Mouse (Mus musculus): Measurements from ENCODE around the gene Pspc1.
A peak's percentile ranks its signal among the peaks of the same experiment; 100 is the strongest.
"Not testable (repeated sequence)": the region's sequence is repeated elsewhere in the genome, so short reads cannot be mapped to it uniquely, and the experiment has no call there.

The Pspc1 gene

GRCm38 (mm10) chr14:56778200-56778932 lies at the start of gene Pspc1:
Pspc1 (minus strand) TSS chr14:56778316.
- DNase-seq, result peak; percentile 98

- DNase-seq, result peak; percentile 28
Observed at GRCm38 (mm10) chr14:56824562-56824961, 46.4 kb upstream of the Pspc1 start.

- DNase-seq, result no peak
Observed at GRCm38 (mm10) chr14:56817616-56818015, 39.5 kb upstream of the Pspc1 start.

GRCm38 (mm10) chr14:56817131-56817530 lies 39.0 kb upstream of the Pspc1 start:
- DNase-seq, result no peak

- no peak for DNase-seq
Observed at GRCm38 (mm10) chr14:56816541-56816940, 38.4 kb upstream of the Pspc1 start.

GRCm38 (mm10) chr14:56812520-56813036 lies 34.5 kb upstream of the Pspc1 start:
- peak; percentile 96 for DNase-seq

- peak; percentile 94 for DNase-seq
Observed at GRCm38 (mm10) chr14:56811701-56812339, 33.7 kb upstream of the Pspc1 start, which contains the start of gene Zmym5. Zmym5 (minus strand) TSS chr14:56811716.

- DNase-seq, result peak; percentile 37
Observed at GRCm38 (mm10) chr14:56810781-56811690, 32.9 kb upstream of the Pspc1 start.

- peak; percentile 77 for DNase-seq
Observed at GRCm38 (mm10) chr14:56793243-56793642, 15.1 kb upstream of the Pspc1 start.

- DNase-seq, result no peak
Observed at GRCm38 (mm10) chr14:56784575-56784974, 6.5 kb upstream of the Pspc1 start.

- DNase-seq, result no peak
Observed at GRCm38 (mm10) chr14:56778933-56779300, 801 bp upstream of the Pspc1 start.

- peak; percentile 77 for DNase-seq
Observed at GRCm38 (mm10) chr14:56777360-56778136, 568 bp downstream of the Pspc1 start.

- DNase-seq, result no peak
Observed at GRCm38 (mm10) chr14:56776571-56777238, 1.4 kb downstream of the Pspc1 start.

- no peak for DNase-seq
Observed at GRCm38 (mm10) chr14:56775416-56775815, 2.7 kb downstream of the Pspc1 start.

- not testable (repeated sequence) for DNase-seq
Observed at GRCm38 (mm10) chr14:56766438-56766837, 11.7 kb downstream of the Pspc1 start.

- DNase-seq, result not testable (repeated sequence)
Observed at GRCm38 (mm10) chr14:56765117-56765516, 13.0 kb downstream of the Pspc1 start.

GRCm38 (mm10) chr14:56751282-56751681 lies 26.8 kb downstream of the Pspc1 start:
- DNase-seq, result no peak

GRCm38 (mm10) chr14:56740175-56740574 lies 37.9 kb downstream of the Pspc1 start:
- no peak for DNase-seq

GRCm38 (mm10) chr14:56726493-56726892 lies 51.6 kb downstream of the Pspc1 start:
- no peak for DNase-seq

- DNase-seq, result no peak
Observed at GRCm38 (mm10) chr14:56705687-56706086, 72.4 kb downstream of the Pspc1 start.

- DNase-seq, result no peak
Observed at GRCm38 (mm10) chr14:56702644-56703043, 75.5 kb downstream of the Pspc1 start.

GRCm38 (mm10) chr14:56697836-56698235 lies 80.3 kb downstream of the Pspc1 start:
- no peak for DNase-seq

All from lung, postnatal 36 days (tissue).